Mouse (Mus musculus) cerebellum, adult 9-11 months (tissue): ENCODE data around the gene Nr4a2.

ENCODE experiments used
- DNase-seq: peaks from one replicate; pipeline ENCODE4 v3.0.0; 2022

The Nr4a2 gene

GRCm38 (mm10) chr2:57123991-57124840 is at the start of gene Nr4a2:
TSS of gene Nr4a2 (minus strand) at chr2:57124003.
- DNase-seq, result peak; percentile 88

- DNase-seq, result no peak
Observed at GRCm38 (mm10) chr2:57165416-57165815, 41.6 kb upstream of the Nr4a2 start.

- no peak for DNase-seq
Observed at GRCm38 (mm10) chr2:57156814-57157213, 33.0 kb upstream of the Nr4a2 start.

DNA sequence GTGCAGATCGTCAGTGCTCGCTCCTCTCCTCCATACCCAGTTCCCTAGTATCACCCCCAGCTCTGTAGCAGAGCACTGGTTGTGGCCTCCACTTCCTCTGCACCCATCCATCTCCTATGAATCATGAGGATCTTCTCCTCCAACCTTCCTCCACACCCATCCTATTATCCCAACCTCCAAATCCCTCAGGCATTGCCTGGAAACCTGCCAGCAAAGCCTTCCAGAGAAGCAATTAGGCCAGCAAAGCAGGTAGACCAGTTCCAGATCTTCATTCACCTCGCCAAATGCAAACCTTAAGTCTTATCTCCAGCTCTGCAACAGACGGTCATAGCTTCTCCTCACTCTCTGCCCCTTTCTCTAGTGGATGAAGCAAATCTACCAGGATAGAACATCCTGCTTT is 26.0 kb upstream of the Nr4a2 start:
- no peak for DNase-seq

DNA sequence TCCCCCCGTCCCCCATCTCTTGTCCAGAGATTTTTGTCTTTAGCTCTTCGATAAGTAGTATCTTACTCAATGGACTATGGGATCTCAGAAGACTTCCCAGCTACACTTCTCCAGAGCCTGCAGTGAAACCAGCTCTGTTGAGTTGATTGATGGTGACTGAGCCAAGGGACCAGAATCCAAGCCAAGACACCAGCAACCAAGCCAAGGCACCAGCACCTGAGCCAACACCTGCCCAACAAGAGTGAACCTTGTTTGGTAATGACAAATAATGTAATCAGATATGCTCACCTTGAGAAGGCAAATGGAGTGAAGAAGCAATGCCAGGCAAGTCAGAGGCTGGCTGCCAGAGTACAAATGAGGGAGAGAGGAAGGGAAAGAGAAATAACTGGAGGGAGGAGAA is 24.4 kb upstream of the Nr4a2 start:
- DNase-seq, result no peak

DNA sequence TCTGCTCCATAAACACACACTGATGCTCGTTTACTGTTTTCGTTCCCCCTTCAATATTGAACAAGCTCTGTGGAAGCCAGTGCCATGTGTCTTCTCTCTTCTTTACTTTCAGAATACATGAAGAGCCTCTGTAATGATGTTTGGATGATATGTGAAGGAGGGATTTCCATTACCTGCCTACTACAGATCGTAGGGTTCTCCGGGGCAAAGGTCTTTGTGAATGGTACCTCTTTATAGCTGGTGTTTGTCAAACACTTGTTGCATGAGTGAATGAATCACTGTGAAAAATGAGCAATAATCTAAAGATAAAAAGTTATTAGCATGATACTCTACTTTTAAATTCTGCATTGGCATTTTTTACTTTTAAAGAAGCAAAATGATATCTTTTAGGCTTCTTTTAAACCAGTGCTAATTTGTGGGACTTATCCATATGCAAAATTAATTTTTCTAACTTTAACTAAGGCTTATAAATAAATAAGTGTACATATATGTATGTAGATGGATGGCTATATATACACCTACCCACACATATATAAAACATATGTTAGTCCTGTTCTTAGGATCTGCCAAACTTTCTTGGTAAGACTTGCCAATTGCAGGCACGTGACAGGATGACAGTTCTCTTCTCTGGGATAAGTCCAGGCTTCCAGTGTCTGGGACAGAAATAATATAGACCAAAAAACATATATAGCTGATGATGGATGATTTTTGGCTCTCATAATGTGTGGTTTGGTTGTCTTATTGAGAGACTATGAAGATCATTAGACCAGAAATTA is 22.0 kb upstream of the Nr4a2 start:
- DNase-seq, result no peak

DNA sequence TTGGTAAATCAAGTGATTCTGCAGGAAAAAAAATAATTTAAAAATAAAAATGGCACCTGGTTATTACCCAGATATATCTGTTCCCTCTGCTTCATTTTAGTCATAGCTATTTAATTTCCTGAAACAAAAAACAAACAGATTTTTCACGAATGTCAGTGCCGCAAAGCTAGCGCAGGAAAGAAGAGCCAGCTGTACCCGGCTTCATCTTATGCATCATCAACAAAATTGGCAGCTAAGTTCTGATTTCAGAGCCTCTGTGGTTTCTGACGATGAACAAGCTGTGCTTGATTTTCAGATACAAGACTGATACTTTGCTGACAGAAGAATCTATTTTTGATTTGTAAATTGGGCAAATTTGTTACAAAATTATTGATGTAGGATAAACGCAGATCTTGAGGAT is 14.8 kb upstream of the Nr4a2 start:
- no peak for DNase-seq

DNA sequence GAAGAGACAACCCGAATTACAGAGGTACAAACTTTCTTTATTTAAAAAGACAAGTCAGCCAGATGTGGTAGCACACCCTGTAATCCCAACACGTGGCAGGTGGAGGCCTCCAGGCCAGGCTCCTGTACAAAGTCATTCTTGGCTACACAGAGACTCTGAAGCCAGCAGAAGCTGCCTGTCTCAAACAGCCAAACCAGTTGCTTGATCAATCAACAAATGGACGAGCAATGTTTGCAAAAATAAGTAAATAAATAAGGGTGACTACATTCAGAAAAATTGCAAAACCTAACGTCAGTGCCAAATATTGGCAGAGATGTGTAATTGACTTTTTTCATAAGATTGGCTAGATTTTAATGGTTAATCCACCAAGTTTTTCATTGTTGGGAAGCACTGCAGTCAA is 3.7 kb upstream of the Nr4a2 start:
- DNase-seq, result no peak

DNA sequence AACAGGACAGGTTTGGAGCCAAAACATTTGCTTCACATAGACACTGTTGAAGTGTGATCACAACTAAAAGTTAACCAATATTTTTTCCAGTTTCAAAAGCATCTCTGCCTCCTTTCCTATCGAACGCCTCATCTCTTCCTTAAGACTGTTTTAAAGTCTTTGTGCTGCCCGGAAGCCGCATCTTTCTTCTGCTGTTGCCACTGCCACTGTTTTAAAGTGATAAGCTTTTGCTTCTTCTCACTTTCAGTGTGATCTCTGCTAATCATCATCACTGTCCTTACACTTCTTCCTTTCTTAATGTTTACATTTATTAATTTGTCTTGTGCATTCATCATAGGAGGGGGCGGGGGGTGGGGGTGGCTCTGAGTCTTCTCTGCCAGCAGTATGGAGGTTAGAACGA is 2.1 kb upstream of the Nr4a2 start:
- DNase-seq, result no peak

DNA sequence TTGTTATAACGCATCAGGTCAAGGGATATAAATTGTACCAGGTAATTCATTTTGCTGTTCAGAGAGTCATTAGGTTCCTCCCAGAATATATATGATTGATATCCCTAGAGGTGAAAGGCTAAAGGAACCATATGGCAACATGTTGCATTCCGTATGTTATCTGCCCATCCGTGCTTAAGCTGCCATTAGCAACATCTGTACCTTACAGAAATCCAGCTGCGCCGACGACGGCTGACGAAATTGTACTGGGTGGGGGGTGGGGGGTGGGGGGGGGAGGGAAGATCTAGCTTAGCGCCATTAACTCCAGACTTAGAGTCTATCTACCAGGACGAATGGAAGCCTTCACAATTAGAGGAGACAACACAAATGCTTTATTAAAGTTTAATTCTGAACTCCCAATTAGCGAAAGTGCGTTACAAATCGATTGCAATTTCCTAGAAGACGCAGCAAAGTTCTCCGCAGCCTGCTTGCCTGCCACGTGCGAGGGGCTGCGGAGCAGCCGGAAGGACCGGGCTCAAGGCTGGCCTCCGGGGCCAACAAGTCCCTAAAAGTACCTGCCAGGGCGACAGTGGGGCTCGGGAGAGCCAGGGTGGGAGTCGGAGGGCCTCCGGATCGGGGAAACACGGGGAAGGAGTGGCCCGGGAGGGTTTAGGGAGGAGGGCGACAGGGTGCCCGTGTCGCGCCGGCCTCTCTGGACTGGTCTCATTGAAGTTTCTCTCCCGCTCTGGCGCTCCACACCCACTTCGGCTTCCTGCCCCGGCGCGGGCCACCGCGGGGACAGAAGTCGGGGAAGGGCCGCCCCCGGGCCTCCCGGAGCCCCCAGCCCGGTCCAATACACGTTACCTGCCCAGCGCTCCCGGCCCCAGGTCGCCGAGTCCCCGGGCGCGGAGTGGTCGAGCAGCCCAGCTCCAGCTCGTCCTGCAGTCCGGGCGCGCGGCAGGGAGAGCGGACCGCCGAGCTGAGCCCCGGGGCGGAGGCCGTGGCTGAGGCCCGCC is 520 bp downstream of the Nr4a2 start:
- DNase-seq, result peak; percentile 73

DNA sequence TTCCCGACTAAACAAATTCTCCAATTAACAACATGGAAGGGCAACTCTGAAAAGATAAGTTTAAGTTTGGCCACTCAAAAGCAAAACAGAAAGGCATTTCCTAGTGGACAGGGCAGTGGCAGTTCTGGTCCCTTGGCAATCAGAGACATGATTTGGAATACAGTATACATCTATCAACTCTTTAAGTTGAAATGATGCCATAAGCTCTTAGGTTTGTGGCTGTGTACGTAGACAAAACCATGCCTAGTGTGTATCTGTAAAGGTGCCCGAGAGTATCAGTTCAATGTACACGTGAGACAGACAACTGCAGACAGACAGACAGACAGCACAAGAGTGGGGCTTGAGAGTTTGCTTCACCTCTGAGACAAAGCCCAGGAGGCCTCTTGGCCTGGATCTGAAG is 2.7 kb downstream of the Nr4a2 start:
- DNase-seq, result no peak

DNA sequence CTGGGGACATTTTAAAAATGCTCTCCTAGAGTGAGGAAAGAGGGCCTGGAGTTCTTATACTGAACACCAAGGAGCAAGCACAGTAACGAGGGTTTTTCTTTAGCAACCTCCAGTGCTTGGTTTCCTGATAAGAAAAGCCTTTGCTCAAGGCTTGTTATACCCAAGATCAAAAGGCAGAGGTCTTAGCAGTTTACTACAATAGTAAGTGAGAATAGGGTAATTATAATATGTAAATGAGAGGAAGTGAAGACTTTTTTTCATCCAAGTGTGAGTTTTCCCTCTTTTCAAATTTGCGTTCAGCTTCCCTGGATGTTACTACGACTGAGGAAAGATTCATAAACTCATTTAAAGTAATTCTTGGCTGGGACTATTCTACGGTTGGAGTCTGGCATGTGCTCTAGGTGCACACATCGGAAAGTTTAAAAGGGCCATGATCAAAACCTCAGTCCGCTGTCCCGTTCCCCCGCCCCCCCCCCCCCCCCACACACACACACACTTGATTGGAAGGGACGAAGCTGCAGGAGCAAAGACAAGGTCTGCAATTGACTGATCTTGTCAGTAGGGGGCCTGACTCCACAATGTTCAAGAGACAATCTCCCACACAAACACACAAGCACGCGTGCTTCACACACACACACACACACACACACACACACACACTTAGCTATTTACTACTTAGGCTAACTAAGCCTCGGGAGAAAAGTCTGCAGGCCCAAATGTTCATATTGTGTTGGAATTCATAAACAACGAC is 6.4 kb downstream of the Nr4a2 start:
- DNase-seq, result peak; percentile 82

- DNase-seq, result peak; percentile 83
Observed at GRCm38 (mm10) chr2:57116366-57117200, 7.2 kb downstream of the Nr4a2 start.

DNA sequence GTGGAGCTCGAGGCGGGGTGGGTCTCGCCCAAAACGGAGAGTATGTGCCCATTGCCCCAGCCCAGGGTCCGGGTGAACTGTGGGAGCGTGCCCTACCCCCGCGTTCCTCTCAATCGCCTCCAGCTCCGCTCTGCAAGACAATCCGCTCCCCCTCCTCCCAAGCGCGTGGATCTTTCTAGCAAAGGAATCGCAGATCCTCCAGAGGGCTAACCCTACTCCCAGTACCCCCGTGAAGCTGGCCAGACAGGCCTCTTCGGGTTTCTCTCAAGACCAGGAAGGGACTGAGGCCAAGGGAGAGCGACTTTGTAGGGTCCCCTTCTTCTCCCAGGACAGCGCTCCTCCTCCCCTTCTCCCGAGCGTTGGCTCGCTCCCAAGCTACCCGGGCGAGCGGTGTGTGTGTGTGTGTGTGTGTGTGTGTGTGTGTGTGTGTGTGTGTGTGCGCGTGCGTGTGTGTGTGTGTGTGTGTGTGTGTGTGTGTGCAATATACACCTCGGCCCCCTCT is 7.9 kb downstream of the Nr4a2 start:
- peak; percentile 78 for DNase-seq

- peak; percentile 65 for DNase-seq
Observed at GRCm38 (mm10) chr2:57115181-57115863, 8.5 kb downstream of the Nr4a2 start.

DNA sequence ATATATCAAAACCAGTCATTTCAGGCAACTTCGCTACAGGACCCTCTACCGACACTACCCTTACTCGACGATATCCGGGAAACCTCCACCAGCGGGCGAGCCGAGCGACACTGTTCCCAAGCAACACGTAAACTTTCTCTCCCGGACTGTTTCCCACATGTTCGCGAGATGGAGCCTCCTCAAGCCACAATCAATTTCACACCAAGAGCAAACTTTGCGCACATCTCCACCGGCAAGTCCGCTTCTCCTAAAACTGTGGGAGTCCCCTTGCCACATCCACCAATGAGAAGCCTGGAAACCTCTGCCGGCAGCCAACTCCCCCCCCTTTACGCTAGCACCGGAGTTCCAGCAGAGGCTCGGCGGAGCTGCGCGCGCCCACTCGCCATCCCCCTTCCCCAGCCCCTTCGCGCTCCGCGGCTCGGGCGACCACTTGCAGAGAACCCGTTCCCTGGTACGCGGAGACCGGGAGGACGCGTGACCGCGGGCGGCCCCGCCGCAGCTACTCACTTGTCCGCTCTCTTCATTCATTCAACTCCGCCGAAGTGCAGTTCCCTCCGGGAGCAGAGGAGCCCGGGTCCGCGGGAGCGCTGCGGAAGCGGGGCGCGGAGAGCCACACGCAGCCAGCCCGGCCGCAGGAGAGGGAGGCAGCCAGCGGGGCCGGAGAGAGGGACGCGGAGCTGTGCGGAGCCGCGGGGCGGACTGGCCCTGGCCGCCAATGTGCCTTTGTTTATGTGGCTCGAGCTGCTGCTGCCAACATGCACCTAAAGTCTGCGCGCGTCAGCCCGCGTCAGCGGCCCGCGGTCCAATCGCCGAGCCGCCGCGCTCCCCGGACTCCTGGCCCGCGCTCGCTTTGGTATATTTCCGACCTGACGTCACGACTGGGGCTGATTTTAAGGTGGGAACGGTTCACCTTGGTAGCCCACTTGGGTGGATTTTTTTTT is 9.3 kb downstream of the Nr4a2 start:
- DNase-seq, result peak; percentile 88

GRCm38 (mm10) chr2:57113431-57113830 is 10.4 kb downstream of the Nr4a2 start:
- no peak for DNase-seq

DNA sequence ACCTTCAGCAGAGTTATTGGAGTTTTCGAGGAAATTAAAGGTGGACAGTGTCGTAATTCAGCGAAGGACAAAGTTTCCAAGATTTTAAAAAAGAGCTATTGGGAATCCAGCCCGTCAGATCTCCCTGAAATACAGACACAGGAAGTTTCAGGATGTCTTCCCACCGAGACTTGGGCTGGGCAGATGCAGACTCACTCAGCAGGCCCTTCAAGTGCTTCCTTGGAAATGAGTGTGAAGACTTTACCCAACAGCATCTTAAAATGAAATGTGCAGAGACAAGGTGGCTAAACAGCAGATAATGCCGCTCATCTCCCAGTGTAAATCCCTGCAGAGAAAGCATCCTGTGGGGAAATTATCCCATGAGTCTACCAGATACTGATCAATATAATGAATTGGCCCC is 10.9 kb downstream of the Nr4a2 start:
- DNase-seq, result no peak
